Mouse (Mus musculus) liver, adult 2 months (tissue): ENCODE measurements around the gene Dbt. TPM values are rescaled to one million over a fixed set of nuclear protein-coding genes. Genes with fewer than 3 reads are reported as not detected.

Experiments used
- DNase-seq: peaks from one replicate; pipeline ENCODE4 v3.0.0-alpha.2; 2011; ENCODE audit warnings: low read depth, low spot score; ENCODE audit errors: extremely low read depth
- H3K27ac ChIP-seq: fragments of 200-500 bp; replicated peaks from 2 replicates; pipeline ENCODE4 v1.5.1; 2012; ENCODE audit warnings: low read depth, mild to moderate bottlenecking, control low read depth, inconsistent platforms, low read length; ENCODE audit not compliant: insufficient read depth
- H3K27me3 ChIP-seq: fragments of 200-500 bp; 2 replicates; pipeline ENCODE4 v1.6.1; 2012; ENCODE audit warnings: mild to moderate bottlenecking, moderate library complexity, low read length, inconsistent platforms; ENCODE audit not compliant: control insufficient read depth, insufficient read depth
- H3K36me3 ChIP-seq: fragments of 200-500 bp; 2 replicates; pipeline ENCODE4 v1.6.1; 2012; ENCODE audit warnings: low read length, inconsistent platforms; ENCODE audit not compliant: control insufficient read depth, insufficient read depth
- H3K4me1 ChIP-seq: fragments of 200-500 bp; 2 replicates; pipeline ENCODE4 v1.6.1; 2011; ENCODE audit warnings: low read length; ENCODE audit not compliant: control insufficient read depth, insufficient read depth
- H3K4me3 ChIP-seq: fragments of 200-500 bp; 2 replicates; pipeline ENCODE4 v1.5.1; 2011; ENCODE audit warnings: low read depth, mild to moderate bottlenecking, control low read depth, low read length, moderate library complexity; ENCODE audit not compliant: insufficient read depth
- H3K79me2 ChIP-seq: fragments of 200-500 bp; 2 replicates; pipeline ENCODE4 v1.6.1; 2012; ENCODE audit warnings: inconsistent platforms, mild to moderate bottlenecking, low read length, moderate library complexity; ENCODE audit not compliant: control insufficient read depth, insufficient read depth
- H3K9ac ChIP-seq: fragments of 200-500 bp; 2 replicates; pipeline ENCODE4 v1.6.1; 2012; ENCODE audit warnings: low read depth, mild to moderate bottlenecking, control low read depth, inconsistent platforms, low read length
- CTCF ChIP-seq: fragments of 200-500 bp; IDR thresholded peaks from 2 replicates; pipeline ENCODE4 v1.5.1; 2011; ENCODE audit warnings: low read depth, low read length, control low read depth
- POLR2A ChIP-seq: fragments of 200-500 bp; IDR thresholded peaks from 2 replicates; pipeline ENCODE4 v1.6.1; 2011; ENCODE audit warnings: low read length, control low read depth; ENCODE audit not compliant: insufficient read depth; ENCODE audit errors: extremely low read depth
- WGBS: fragments of 180-500 bp; shearing (Covaris S2); methylation state at CpG from one replicate; pipeline ENCODE4 v1.1.7; 2018; 5-methylcytosine and 5-hydroxymethylcytosine counted together
- polyA plus RNA-seq: library from polyadenylated mRNA; depleted of rRNA; stranded (reverse); fragments of >200 nt; gene quantifications from 2 replicates; pipeline ENCODE4 v1.2.3, GENCODE M21; 2012; rRNA removed
- total RNA-seq: library from RNA; depleted of rRNA; stranded (reverse); fragments of >200 nt; gene quantifications from 2 replicates; pipeline ENCODE4 v1.2.3, GENCODE M21; 2014; rRNA removed

Gene Dbt
- total and polyA plus RNA-seq, 2 experiments, result 67.1 to 74.5 TPM

DNA sequence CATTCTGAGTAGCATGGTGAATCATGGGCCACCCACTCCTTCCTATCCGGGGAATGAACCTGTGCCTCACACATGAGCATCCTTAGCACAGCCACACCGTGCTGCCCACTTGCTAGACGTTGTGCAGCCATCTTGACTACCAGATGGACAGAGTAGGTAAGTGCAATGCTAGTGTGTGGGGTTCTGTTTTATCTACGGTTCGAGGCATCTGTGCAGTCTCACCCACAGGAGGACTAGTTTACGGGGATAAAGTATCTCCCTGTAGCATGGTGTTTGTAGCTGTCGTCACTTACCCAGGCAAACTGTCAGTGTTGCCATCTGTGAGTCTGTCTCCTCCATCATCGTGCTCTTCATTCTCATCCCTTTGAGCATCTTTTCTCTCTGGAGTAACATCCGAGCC lies 69.3 kb downstream of the Dbt start:
- TF ChIP-seq POLR2A (no peak), CTCF (no peak)
- Histone ChIP-seq H3K4me1 (no peaks in the 10 kb centered on the region), H3K36me3 (peaks cover 39% of the 10 kb centered on the region), H3K79me2 (no peaks in the 10 kb centered on the region), H3K4me3 (no peak overlapping the region), H3K9ac (no peak overlapping the region), H3K27ac (no peak overlapping the region), H3K27me3 (no peaks in the 10 kb centered on the region)
- no peak for DNase-seq
- WGBS, result 95% methylated on average over 9 of the region's 9 CpGs

DNA sequence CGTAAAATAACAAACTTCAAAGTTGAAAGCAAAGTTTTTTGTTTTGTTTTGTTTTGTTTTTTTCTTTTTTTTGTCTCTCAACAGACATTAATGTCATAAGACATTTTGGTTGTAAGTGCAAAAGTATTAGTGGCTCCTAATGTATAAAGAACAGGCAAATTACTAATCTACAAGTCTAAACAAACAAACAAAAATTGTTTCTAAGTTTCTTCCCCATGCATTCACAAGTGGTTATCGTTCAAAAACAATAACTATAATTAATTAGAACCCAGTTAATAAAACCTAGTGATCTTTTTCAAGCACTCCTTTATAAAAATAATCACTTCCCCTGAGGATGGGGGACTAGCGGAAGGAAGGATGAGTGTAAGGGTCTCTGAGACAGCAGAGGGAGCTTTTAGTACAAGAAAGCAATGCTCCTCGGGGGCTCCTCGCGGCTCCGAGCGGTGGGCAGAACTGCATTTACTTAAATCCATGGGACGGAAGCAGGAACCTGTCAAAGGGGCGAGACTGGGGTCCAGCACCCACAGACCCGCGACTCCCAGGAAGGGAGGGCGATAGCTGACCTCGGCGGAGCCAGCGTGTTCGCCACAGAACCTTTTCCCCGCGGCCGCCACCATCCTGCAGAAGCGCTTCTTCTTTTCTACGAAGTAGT lies 81.3 kb downstream of the Dbt start:
- H3K4me3 ChIP-seq, result peak overlapping the region; percentile 94
- TF ChIP-seq CTCF (peak; percentile 28; the same call in 1 of the 2 replicates), POLR2A (no peak)
- peaks cover under 1% of the 10 kb centered on the region; the same call in 1 of the 2 replicates for H3K4me1 ChIP-seq
- H3K9ac ChIP-seq, result peak overlapping the region; percentile 87
- peak; percentile 42 for DNase-seq
- under 1% methylated on average over 22 of the region's 22 CpGs for WGBS
- no peaks in the 10 kb centered on the region for H3K27me3 ChIP-seq
- peaks cover 12% of the 10 kb centered on the region; the same call in 1 of the 2 replicates for H3K36me3 ChIP-seq
- H3K27ac ChIP-seq, result peak overlapping the region; percentile 85
- H3K79me2 ChIP-seq, result no peaks in the 10 kb centered on the region; the same call in 1 of the 2 replicates

DNA sequence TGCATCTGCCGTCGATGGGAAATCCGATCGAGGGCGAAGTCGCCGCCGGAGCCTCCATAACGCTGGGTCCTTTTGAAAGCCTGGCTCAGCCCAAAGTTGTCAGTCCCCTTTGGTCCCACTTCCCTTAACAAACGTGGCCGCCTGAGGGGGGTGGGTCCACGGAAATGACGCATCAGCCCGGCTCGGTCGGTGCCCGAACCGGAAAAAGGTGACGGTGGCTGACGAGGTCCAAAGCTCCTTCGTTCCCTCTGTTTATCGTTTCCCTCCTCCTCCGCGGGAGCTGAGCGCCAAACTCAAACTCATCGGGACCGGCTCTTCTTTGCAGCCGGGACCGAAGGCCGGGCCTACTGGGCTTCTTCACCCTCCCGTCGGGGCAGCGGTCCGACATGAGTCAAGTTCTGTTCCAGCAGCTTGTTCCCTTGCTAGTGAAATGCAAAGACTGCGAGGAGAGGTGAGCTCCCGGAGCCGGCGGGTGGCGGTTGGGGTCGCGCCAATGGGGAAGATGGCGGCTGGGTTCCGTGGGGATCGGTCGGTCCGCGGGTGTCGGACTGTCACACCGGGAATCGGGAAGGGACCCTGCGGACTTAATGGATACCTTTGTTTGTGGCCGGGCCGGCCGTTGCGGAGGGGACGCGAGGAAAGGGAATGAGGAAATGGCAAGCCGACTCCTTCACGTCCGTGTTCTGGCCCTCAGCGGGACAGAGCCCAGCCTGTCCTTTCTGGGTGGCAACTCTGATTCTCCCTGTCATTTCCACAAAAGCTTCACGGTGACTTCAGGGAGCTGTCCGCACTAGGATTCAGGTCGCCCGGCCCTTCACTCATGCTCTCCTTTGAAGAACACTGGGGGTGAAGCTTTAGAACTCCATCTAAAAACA lies 82.1 kb downstream of the Dbt start, which contains the start of gene Sass6:
Sass6 (plus strand) TSS at position 255 of the 875 bp plus-strand sequence.
- under 1% methylated on average over 65 of the region's 65 CpGs for WGBS
- Histone ChIP-seq H3K79me2 (no peaks in the 10 kb centered on the region; the same call in 1 of the 2 replicates), H3K4me3 (peak within 1 kb of the TSS; percentile 94), H3K27me3 (no peaks in the 10 kb centered on the region), H3K9ac (peak within 1 kb of the TSS; percentile 87), H3K4me1 (peaks cover 3% of the 10 kb centered on the region; the same call in 1 of the 2 replicates), H3K36me3 (peaks cover 7% of the 10 kb centered on the region; the same call in 1 of the 2 replicates), H3K27ac (peak within 1 kb of the TSS; percentile 85)
- DNase-seq, result peak; percentile 91
- peak; percentile 44; the same call in 1 of the 2 replicates for TF ChIP-seq POLR2A
- no peak for TF ChIP-seq CTCF

DNA sequence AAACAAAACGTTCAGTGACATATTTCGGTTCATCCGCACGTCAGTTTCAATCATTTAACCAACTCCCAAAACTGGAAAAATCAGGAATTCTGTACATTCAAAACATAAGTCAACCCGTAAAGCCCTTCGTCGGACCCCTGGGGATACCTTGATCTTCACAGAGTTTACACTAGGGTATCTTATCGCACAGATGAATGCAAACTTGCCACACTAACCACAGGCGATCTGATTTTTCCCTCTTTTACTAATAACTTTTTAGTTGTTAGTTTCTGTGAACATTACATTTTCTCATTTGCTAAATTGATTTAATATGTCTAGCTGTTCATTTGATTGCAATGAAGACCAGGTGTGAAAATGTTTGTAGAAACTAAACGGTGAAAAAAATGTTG lies 82.7 kb downstream of the Dbt start:
- peak overlapping the region; percentile 94 for H3K4me3 ChIP-seq
- H3K27me3 ChIP-seq, result no peaks in the 10 kb centered on the region
- H3K79me2 ChIP-seq, result no peaks in the 10 kb centered on the region; the same call in 1 of the 2 replicates
- DNase-seq, result no peak
- H3K36me3 ChIP-seq, result peaks cover 6% of the 10 kb centered on the region; the same call in 1 of the 2 replicates
- H3K27ac ChIP-seq, result no peak overlapping the region
- 7% methylated on average over 10 of the region's 10 CpGs for WGBS
- H3K9ac ChIP-seq, result peak overlapping the region; percentile 62
- peaks cover 3% of the 10 kb centered on the region; the same call in 1 of the 2 replicates for H3K4me1 ChIP-seq
- TF ChIP-seq POLR2A (no peak), CTCF (no peak)

Other genes with a start within 250 kb of the Dbt start
- gene Cdc14a, start 89.0 kb upstream of the Dbt start, total RNA-seq, result 1.1 and 1.5 TPM in 2 replicates
- gene Cdc14a, start 89.0 kb upstream of the Dbt start, polyA plus RNA-seq, result 0.35 and 0.50 TPM in 2 replicates
- gene Rtca, start 4.9 kb upstream of the Dbt start, total RNA-seq, result 10.3 and 10.8 TPM in 2 replicates
- 9.7 and 11.5 TPM in 2 replicates for gene Rtca, start 4.9 kb upstream of the Dbt start, polyA plus RNA-seq
- gene Lrrc39, start 49.9 kb downstream of the Dbt start, total RNA-seq, result 0.37 and 0.60 TPM in 2 replicates
- gene Lrrc39, start 49.9 kb downstream of the Dbt start, polyA plus RNA-seq, result 0.12 and 0.15 TPM in 2 replicates
- gene Sass6, start 81.9 kb downstream of the Dbt start, total RNA-seq, result 1.3 and 1.9 TPM in 2 replicates
- gene Sass6, start 81.9 kb downstream of the Dbt start, polyA plus RNA-seq, result 0.28 and 0.34 TPM in 2 replicates
- gene Trmt13, start 101.5 kb downstream of the Dbt start, total RNA-seq, result 6.4 and 7.0 TPM in 2 replicates
- gene Trmt13, start 101.5 kb downstream of the Dbt start, polyA plus RNA-seq, result 1.5 and 3.0 TPM in 2 replicates
- gene Mfsd14a, start 149.6 kb downstream of the Dbt start, total RNA-seq, result 34.4 and 35.6 TPM in 2 replicates
- gene Mfsd14a, start 149.6 kb downstream of the Dbt start, polyA plus RNA-seq, result 14.3 and 14.5 TPM in 2 replicates
- gene Gm43191, start 168.2 kb downstream of the Dbt start, total RNA-seq, result not detected in 2 replicates
- not detected in 2 replicates for gene Gm43191, start 168.2 kb downstream of the Dbt start, polyA plus RNA-seq
- gene Slc35a3, start 199.8 kb downstream of the Dbt start, total RNA-seq, result 36.4 and 42.3 TPM in 2 replicates
- 7.3 and 8.0 TPM in 2 replicates for gene Slc35a3, start 199.8 kb downstream of the Dbt start, polyA plus RNA-seq